Mouse (Mus musculus): ENCODE measurements around the gene Defb22. TPM values are rescaled to one million over a fixed set of nuclear protein-coding genes. Genes with fewer than 3 reads are reported as not detected.

Gene Defb22
- polyA plus RNA-seq, 1 experiment = not detected

GRCm38 (mm10) chr2:152464570-152465150 lies 25.3 kb downstream of the Defb22 start, which contains the start of gene Defb23:
Gene Defb23 (minus strand): TSS chr2:152464620.
- Histone ChIP-seq H3K27ac (ENCODE audit: control insufficient read depth, insufficient read depth, low read depth, low read length) (no peak within 1 kb of the TSS), H3K36me3 (ENCODE audit: control insufficient read depth, insufficient read depth, low read length) (no peaks in the 10 kb centered on the region), H3K4me3 (ENCODE audit: control insufficient read depth, low read depth, low read length) (no peak within 1 kb of the TSS), H3K27me3 (ENCODE audit: control insufficient read depth, insufficient read depth, low read length) (no peaks in the 10 kb centered on the region), H3K4me1 (ENCODE audit: control insufficient read depth, insufficient read depth, low read length) (no peaks in the 10 kb centered on the region)
- TF ChIP-seq POLR2A (IDR thresholded peaks at IDR 0.05; ENCODE audit: control insufficient read depth, low read depth, low read length) (no peak), CTCF (IDR thresholded peaks at IDR 0.05; ENCODE audit: control insufficient read depth, insufficient read depth, insufficient replicate concordance, low read depth, low read length) (no peak)

- no peak for TF ChIP-seq POLR2A (IDR thresholded peaks at IDR 0.05; ENCODE audit: control insufficient read depth, low read depth, low read length)
- no peak for TF ChIP-seq CTCF (IDR thresholded peaks at IDR 0.05; ENCODE audit: control insufficient read depth, insufficient read depth, insufficient replicate concordance, low read depth, low read length)
- H3K27me3 ChIP-seq (ENCODE audit: control insufficient read depth, insufficient read depth, low read length) = no peaks in the 10 kb centered on the region
- H3K27ac ChIP-seq (ENCODE audit: control insufficient read depth, insufficient read depth, low read depth, low read length) = no peak overlapping the region
- H3K4me3 ChIP-seq (ENCODE audit: control insufficient read depth, low read depth, low read length) = no peak overlapping the region
- H3K4me1 ChIP-seq (ENCODE audit: control insufficient read depth, insufficient read depth, low read length) = no peaks in the 10 kb centered on the region
- H3K36me3 ChIP-seq (ENCODE audit: control insufficient read depth, insufficient read depth, low read length) = no peaks in the 10 kb centered on the region
Observed at GRCm38 (mm10) chr2:152459241-152459640, 30.7 kb downstream of the Defb22 start.

GRCm38 (mm10) chr2:152452101-152452781 lies 37.7 kb downstream of the Defb22 start:
- H3K27me3 ChIP-seq (ENCODE audit: control insufficient read depth, insufficient read depth, low read length) = no peaks in the 10 kb centered on the region
- no peak overlapping the region for H3K4me3 ChIP-seq (ENCODE audit: control insufficient read depth, low read depth, low read length)
- no peak for TF ChIP-seq CTCF (IDR thresholded peaks at IDR 0.05; ENCODE audit: control insufficient read depth, insufficient read depth, insufficient replicate concordance, low read depth, low read length)
- no peak for TF ChIP-seq POLR2A (IDR thresholded peaks at IDR 0.05; ENCODE audit: control insufficient read depth, low read depth, low read length)
- H3K4me1 ChIP-seq (ENCODE audit: control insufficient read depth, insufficient read depth, low read length) = no peaks in the 10 kb centered on the region
- no peaks in the 10 kb centered on the region for H3K36me3 ChIP-seq (ENCODE audit: control insufficient read depth, insufficient read depth, low read length)
- H3K27ac ChIP-seq (ENCODE audit: control insufficient read depth, insufficient read depth, low read depth, low read length) = no peak overlapping the region

- TF ChIP-seq CTCF (IDR thresholded peaks at IDR 0.05; ENCODE audit: control insufficient read depth, insufficient read depth, insufficient replicate concordance, low read depth, low read length) = no peak
- no peaks in the 10 kb centered on the region for H3K36me3 ChIP-seq (ENCODE audit: control insufficient read depth, insufficient read depth, low read length)
Observed at GRCm38 (mm10) chr2:152450241-152450640, 39.7 kb downstream of the Defb22 start.

GRCm38 (mm10) chr2:152447461-152447860 lies 42.5 kb downstream of the Defb22 start:
- no peaks in the 10 kb centered on the region for H3K4me1 ChIP-seq (ENCODE audit: control insufficient read depth, insufficient read depth, low read length)
- no peak overlapping the region for H3K27ac ChIP-seq (ENCODE audit: control insufficient read depth, insufficient read depth, low read depth, low read length)
- no peaks in the 10 kb centered on the region for H3K36me3 ChIP-seq (ENCODE audit: control insufficient read depth, insufficient read depth, low read length)
- no peak for TF ChIP-seq POLR2A (IDR thresholded peaks at IDR 0.05; ENCODE audit: control insufficient read depth, low read depth, low read length)
- no peak for TF ChIP-seq CTCF (IDR thresholded peaks at IDR 0.05; ENCODE audit: control insufficient read depth, insufficient read depth, insufficient replicate concordance, low read depth, low read length)
- H3K27me3 ChIP-seq (ENCODE audit: control insufficient read depth, insufficient read depth, low read length) = no peaks in the 10 kb centered on the region
- H3K4me3 ChIP-seq (ENCODE audit: control insufficient read depth, low read depth, low read length) = no peak overlapping the region

More at GRCm38 (mm10) chr2:152450241-152450640, 39.7 kb downstream of the Defb22 start:
- no peak overlapping the region for H3K4me3 ChIP-seq (ENCODE audit: control insufficient read depth, low read depth, low read length)
- no peak overlapping the region for H3K27ac ChIP-seq (ENCODE audit: control insufficient read depth, insufficient read depth, low read depth, low read length)
- H3K4me1 ChIP-seq (ENCODE audit: control insufficient read depth, insufficient read depth, low read length) = no peaks in the 10 kb centered on the region
- H3K27me3 ChIP-seq (ENCODE audit: control insufficient read depth, insufficient read depth, low read length) = no peaks in the 10 kb centered on the region

GRCm38 (mm10) chr2:152446642-152447041 lies 43.3 kb downstream of the Defb22 start:
- no peak overlapping the region for H3K4me3 ChIP-seq (ENCODE audit: control insufficient read depth, low read depth, low read length)
- no peaks in the 10 kb centered on the region for H3K36me3 ChIP-seq (ENCODE audit: control insufficient read depth, insufficient read depth, low read length)
- H3K4me1 ChIP-seq (ENCODE audit: control insufficient read depth, insufficient read depth, low read length) = no peaks in the 10 kb centered on the region
- H3K27ac ChIP-seq (ENCODE audit: control insufficient read depth, insufficient read depth, low read depth, low read length) = no peak overlapping the region
- H3K27me3 ChIP-seq (ENCODE audit: control insufficient read depth, insufficient read depth, low read length) = no peaks in the 10 kb centered on the region
- no peak for TF ChIP-seq CTCF (IDR thresholded peaks at IDR 0.05; ENCODE audit: control insufficient read depth, insufficient read depth, insufficient replicate concordance, low read depth, low read length)
- TF ChIP-seq POLR2A (IDR thresholded peaks at IDR 0.05; ENCODE audit: control insufficient read depth, low read depth, low read length) = no peak

GRCm38 (mm10) chr2:152443281-152443680 lies 46.7 kb downstream of the Defb22 start:
- Histone ChIP-seq H3K27ac (ENCODE audit: control insufficient read depth, insufficient read depth, low read depth, low read length) (no peak overlapping the region), H3K27me3 (ENCODE audit: control insufficient read depth, insufficient read depth, low read length) (no peaks in the 10 kb centered on the region), H3K4me3 (ENCODE audit: control insufficient read depth, low read depth, low read length) (no peak overlapping the region), H3K36me3 (ENCODE audit: control insufficient read depth, insufficient read depth, low read length) (no peaks in the 10 kb centered on the region), H3K4me1 (ENCODE audit: control insufficient read depth, insufficient read depth, low read length) (no peaks in the 10 kb centered on the region)
- TF ChIP-seq POLR2A (IDR thresholded peaks at IDR 0.05; ENCODE audit: control insufficient read depth, low read depth, low read length) (no peak), CTCF (IDR thresholded peaks at IDR 0.05; ENCODE audit: control insufficient read depth, insufficient read depth, insufficient replicate concordance, low read depth, low read length) (no peak)
